Mouse (Mus musculus) erythroblast, embryonic 14.5 days (primary cell): Measurements from ENCODE around the gene Ttc16. TPM values are rescaled to one million over a fixed set of nuclear protein-coding genes. Genes with fewer than 3 reads are reported as not detected.

ENCODE experiments used
- H3K27me3 ChIP-seq: 2 replicates; pipeline ENCODE4 v1.6.1; 2012; ENCODE audit warnings: inconsistent platforms; ENCODE audit not compliant: control insufficient read depth
- H3K36me3 ChIP-seq: 2 replicates; pipeline ENCODE4 v1.6.1; 2012; ENCODE audit warnings: mild to moderate bottlenecking, inconsistent platforms; ENCODE audit not compliant: control insufficient read depth
- H3K4me1 ChIP-seq: 2 replicates; pipeline ENCODE4 v1.6.1; 2012; ENCODE audit warnings: inconsistent platforms; ENCODE audit not compliant: control insufficient read depth
- H3K4me3 ChIP-seq: replicated peaks from 2 replicates; pipeline ENCODE3; 2012; ENCODE audit warnings: moderate library complexity, mild to moderate bottlenecking, inconsistent platforms
- H3K9me3 ChIP-seq: 2 replicates; pipeline ENCODE4 v1.6.1; 2012; ENCODE audit warnings: low read length, inconsistent platforms, mixed read lengths; ENCODE audit not compliant: control insufficient read depth
- GATA1 ChIP-seq: IDR thresholded peaks from 2 replicates; pipeline ENCODE4 v1.6.1; 2012; ENCODE audit warnings: low read length, inconsistent platforms, mixed read lengths
- TAL1 ChIP-seq: IDR thresholded peaks from 3 replicates; pipeline ENCODE4 v1.6.1; 2012; ENCODE audit warnings: low read length, inconsistent platforms, mixed read lengths
- polyA plus RNA-seq: library from polyadenylated mRNA; stranded (reverse); fragments of >175 nt; gene quantifications from 2 replicates; pipeline ENCODE4 v1.2.3, GENCODE M21; 2012

Gene Ttc16
- polyA plus RNA-seq, 1 experiment = not detected

GRCm38 (mm10) chr2:32739311-32739710 is 36.1 kb downstream of the Ttc16 start:
- H3K4me3 ChIP-seq = no peak overlapping the region
- no peaks in the 10 kb centered on the region for H3K36me3 ChIP-seq
- H3K4me1 ChIP-seq = peaks cover 6% of the 10 kb centered on the region
- peaks cover 22% of the 10 kb centered on the region for H3K27me3 ChIP-seq
- TF ChIP-seq GATA1 (no peak), TAL1 (no peak)
- H3K9me3 ChIP-seq = no peaks in the 10 kb centered on the region

- H3K36me3 ChIP-seq = no peaks in the 10 kb centered on the region
- peaks cover 12% of the 10 kb centered on the region for H3K27me3 ChIP-seq
- TF ChIP-seq TAL1 (no peak), GATA1 (no peak)
- peaks cover 6% of the 10 kb centered on the region for H3K4me1 ChIP-seq
- H3K9me3 ChIP-seq = no peaks in the 10 kb centered on the region
- no peak overlapping the region for H3K4me3 ChIP-seq
Measured at GRCm38 (mm10) chr2:32737008-32737407, 38.4 kb downstream of the Ttc16 start.

- Histone ChIP-seq H3K36me3 (no peaks in the 10 kb centered on the region), H3K27me3 (peaks cover 5% of the 10 kb centered on the region), H3K4me1 (peaks cover 5% of the 10 kb centered on the region), H3K9me3 (no peaks in the 10 kb centered on the region), H3K4me3 (no peak overlapping the region)
- no peak for TF ChIP-seq TAL1
- TF ChIP-seq GATA1 = no peak
Measured at GRCm38 (mm10) chr2:32736306-32736829, 39.1 kb downstream of the Ttc16 start.

- Histone ChIP-seq H3K9me3 (no peaks in the 10 kb centered on the region), H3K4me3 (no peak overlapping the region), H3K4me1 (peaks cover 3% of the 10 kb centered on the region; the same call in 1 of the 2 replicates), H3K36me3 (no peaks in the 10 kb centered on the region), H3K27me3 (no peaks in the 10 kb centered on the region)
- TF ChIP-seq TAL1 (no peak), GATA1 (no peak)
Measured at GRCm38 (mm10) chr2:32734933-32735332, 40.5 kb downstream of the Ttc16 start.

- Histone ChIP-seq H3K4me1 (peaks cover 3% of the 10 kb centered on the region; the same call in 1 of the 2 replicates), H3K4me3 (no peak overlapping the region), H3K36me3 (no peaks in the 10 kb centered on the region), H3K27me3 (no peaks in the 10 kb centered on the region), H3K9me3 (no peaks in the 10 kb centered on the region)
- TF ChIP-seq GATA1 (no peak), TAL1 (no peak)
Measured at GRCm38 (mm10) chr2:32734480-32734879, 41.0 kb downstream of the Ttc16 start.

- Histone ChIP-seq H3K36me3 (no peaks in the 10 kb centered on the region), H3K9me3 (no peaks in the 10 kb centered on the region), H3K4me1 (peaks cover 3% of the 10 kb centered on the region), H3K27me3 (no peaks in the 10 kb centered on the region), H3K4me3 (no peak overlapping the region)
- TF ChIP-seq GATA1 = no peak
- TF ChIP-seq TAL1 = no peak
Measured at GRCm38 (mm10) chr2:32732695-32733094, 42.7 kb downstream of the Ttc16 start.

- Histone ChIP-seq H3K4me3 (no peak overlapping the region), H3K4me1 (peaks cover 10% of the 10 kb centered on the region), H3K9me3 (no peaks in the 10 kb centered on the region), H3K36me3 (no peaks in the 10 kb centered on the region), H3K27me3 (no peaks in the 10 kb centered on the region)
- TF ChIP-seq TAL1 (no peak), GATA1 (no peak)
Measured at GRCm38 (mm10) chr2:32731911-32732310, 43.5 kb downstream of the Ttc16 start.

- Histone ChIP-seq H3K9me3 (no peaks in the 10 kb centered on the region), H3K4me1 (peaks cover 7% of the 10 kb centered on the region), H3K27me3 (no peaks in the 10 kb centered on the region), H3K36me3 (no peaks in the 10 kb centered on the region), H3K4me3 (no peak overlapping the region)
- TF ChIP-seq TAL1 (no peak), GATA1 (no peak)
Measured at GRCm38 (mm10) chr2:32730854-32731253, 44.6 kb downstream of the Ttc16 start.

GRCm38 (mm10) chr2:32729547-32729946 is 45.9 kb downstream of the Ttc16 start:
- Histone ChIP-seq H3K4me3 (no peak overlapping the region), H3K36me3 (no peaks in the 10 kb centered on the region), H3K27me3 (no peaks in the 10 kb centered on the region), H3K4me1 (peaks cover 7% of the 10 kb centered on the region), H3K9me3 (no peaks in the 10 kb centered on the region)
- TF ChIP-seq GATA1 (no peak), TAL1 (no peak)

GRCm38 (mm10) chr2:32728463-32728862 is 47.0 kb downstream of the Ttc16 start:
- H3K36me3 ChIP-seq = no peaks in the 10 kb centered on the region
- H3K27me3 ChIP-seq = no peaks in the 10 kb centered on the region
- H3K4me1 ChIP-seq = peaks cover 7% of the 10 kb centered on the region
- no peak overlapping the region for H3K4me3 ChIP-seq
- TF ChIP-seq GATA1 = no peak
- TF ChIP-seq TAL1 = no peak
- H3K9me3 ChIP-seq = no peaks in the 10 kb centered on the region
